Mouse (Mus musculus): ENCODE results near the gene Camta1. TPM values are rescaled to one million over a fixed set of nuclear protein-coding genes. Genes with fewer than 3 reads are reported as not detected.

The Camta1 gene
- 10 to 100 TPM; 35.0 to 35.5 TPM for polyA plus RNA-seq (2017; shearing (Covaris generic))

GRCm38 (mm10) chr4:151861806-151862739 is at the start of gene Camta1:
TSS of gene Camta1 (minus strand) at chr4:151861876.

GRCm38 (mm10) chr4:151089270-151089669 is 772.4 kb downstream of the Camta1 start, which contains the start of gene Gm13090:
TSS of gene Gm13090 (plus strand) at chr4:151089570.

GRCm38 (mm10) chr4:151057347-151058321 is 804.0 kb downstream of the Camta1 start, which contains the start of gene Vamp3:
TSS of gene Vamp3 (minus strand) at chr4:151057963.

GRCm38 (mm10) chr4:151044037-151044943 is 817.4 kb downstream of the Camta1 start, which contains the start of gene Per3:
TSS of gene Per3 (minus strand) at chr4:151044665.

GRCm38 (mm10) chr4:150996797-150997196 is 864.9 kb downstream of the Camta1 start, which contains the start of gene Uts2:
TSS of gene Uts2 (plus strand) at chr4:150997097.

GRCm38 (mm10) chr4:150914290-150914733 is 947.4 kb downstream of the Camta1 start, which contains the start of the genes Park7 and Tnfrsf9:
TSS of gene Park7 (minus strand) at chr4:150914437.
TSS of gene Tnfrsf9 (plus strand) at chr4:150914562.

Other genes starting within 250 kb of the Camta1 start
- 10 to 100 TPM; 40.2 to 46.3 TPM for gene Dnajc11, start 71.8 kb upstream of the Camta1 start, polyA plus RNA-seq (2017; shearing (Covaris generic))
- gene Thap3, start 127.1 kb upstream of the Camta1 start, polyA plus RNA-seq (2017; shearing (Covaris generic)) = 100 to 1,000 TPM in 1 of 2 experiments, 10 to 100 TPM in 1; 82.7 to 104 TPM
- 10 to 100 TPM; 14.3 to 16.3 TPM for gene Phf13, start 134.4 kb upstream of the Camta1 start, polyA plus RNA-seq (2017; shearing (Covaris generic))
- gene Klhl21, start 146.9 kb upstream of the Camta1 start, polyA plus RNA-seq (2017; shearing (Covaris generic)) = 10 to 100 TPM; 22.4 to 32.1 TPM
- gene Zbtb48, start 165.8 kb upstream of the Camta1 start, polyA plus RNA-seq (2017; shearing (Covaris generic)) = 10 to 100 TPM; 33.0 to 42.6 TPM
- gene Tas1r1, start 176.7 kb upstream of the Camta1 start, polyA plus RNA-seq (2017; shearing (Covaris generic)) = under 1 TPM in 1 of 2 experiments, not detected in 1; 0.45 TPM
- 10 to 100 TPM; 41.1 to 56.9 TPM for gene Nol9, start 177.4 kb upstream of the Camta1 start, polyA plus RNA-seq (2017; shearing (Covaris generic))
- gene Plekhg5, start 210.6 kb upstream of the Camta1 start, polyA plus RNA-seq (2017; shearing (Covaris generic)) = 1 to 10 TPM; 6.4 to 8.3 TPM

Data from inflammation-experienced regulatory T-cells (primary cell).